19 mouse cellular contexts compared by ENCODE assay signal in genomic region chr3:143147471-143147870, GRCm38 (mm10).
A peak's percentile ranks its signal among the peaks of the same experiment; 100 is the strongest.
DNase-seq lines count a peak whose midpoint lies in the region; ATAC-seq and TF ChIP-seq lines count a peak whose summit lies in the region.
"Had no signal": no experiment of that assay in that cellular context is flagged by ENCODE, and none has a peak within 500 bp of the region (broad histone marks: within the 10 kb centered on the region; RNA-seq: fewer than 3 reads in every experiment).

No protein-coding gene starts in this region.

- no peak overlapping the region for H3K4me2 ChIP-seq in midbrain, embryonic 13.5 days (replicated peaks)
- H3K4me2 ChIP-seq: heart, embryonic 13.5 days; liver, embryonic 11.5 days; lung, embryonic 14.5 days; stomach, embryonic 15.5 days had no signal

- DNase-seq in kidney, adult 9 months: peak; percentile 10
- DNase-seq in kidney, adult 18-20 months: no peak
- DNase-seq in brain, embryonic 14.5 days (ENCODE audit: low read depth): peak; percentile 38
- peak; percentile 32 for DNase-seq in embryonic facial prominence, embryonic 10.5 days (ENCODE audit: low spot score)
- DNase-seq in urinary bladder, postnatal 4 days (ENCODE audit: low spot score in 2 of 2): no peak
- no peak for DNase-seq in adrenal gland, adult 2 months
- DNase-seq in right cerebral cortex, postnatal 10 days (ENCODE audit: low spot score in 2 of 2): no peak
- DNase-seq: cerebellum, adult 18-20 months; heart, postnatal 4 days; left cerebral cortex, postnatal 4 days; lung, embryonic 14.5 days; right cerebral cortex, adult 18-20 months; spleen, adult 18-20 months had no signal

- H3K4me1 ChIP-seq in embryonic facial prominence, embryonic 10.5 days: peaks cover 27% of the 10 kb centered on the region
- no peaks in the 10 kb centered on the region for H3K4me1 ChIP-seq in midbrain, embryonic 13.5 days (replicated peaks)
- H3K4me1 ChIP-seq: heart, embryonic 13.5 days; stomach, embryonic 15.5 days had no signal

- no peaks in the 10 kb centered on the region for H3K9me3 ChIP-seq in embryonic facial prominence, embryonic 10.5 days
- H3K9me3 ChIP-seq in midbrain, embryonic 13.5 days: no peaks in the 10 kb centered on the region
- H3K9me3 ChIP-seq: heart, embryonic 13.5 days; stomach, embryonic 15.5 days had no signal

- WGBS in embryonic facial prominence, embryonic 10.5 days: 44% methylated on average over 8 of the region's 8 CpGs
- WGBS in midbrain, embryonic 13.5 days: 50% methylated on average over 8 of the region's 8 CpGs

- H3K27ac ChIP-seq in embryonic facial prominence, embryonic 10.5 days (replicated peaks): no peak overlapping the region
- H3K27ac ChIP-seq in midbrain, embryonic 13.5 days: no peak overlapping the region
- H3K27ac ChIP-seq: heart, embryonic 13.5 days; stomach, embryonic 15.5 days had no signal

- H3K9ac ChIP-seq in midbrain, embryonic 13.5 days (replicated peaks): no peak overlapping the region
- H3K9ac ChIP-seq: heart, embryonic 13.5 days; lung, embryonic 14.5 days; stomach, embryonic 15.5 days had no signal

- no peak for TF ChIP-seq CTCF in brain, embryonic 14.5 days (IDR thresholded peaks at IDR 0.05; ENCODE audit: borderline replicate concordance, extremely low read depth, insufficient read depth, insufficient read length)

- H3K27me3 ChIP-seq in embryonic facial prominence, embryonic 10.5 days (replicated peaks; ENCODE audit: low read depth, poor library complexity, severe bottlenecking): no peaks in the 10 kb centered on the region
- H3K27me3 ChIP-seq in midbrain, embryonic 13.5 days: no peaks in the 10 kb centered on the region
- H3K27me3 ChIP-seq: heart, embryonic 13.5 days; stomach, embryonic 15.5 days had no signal

- 0 out of 2 replicates have a peak, but pooled peaks have one; percentile 43 for ATAC-seq in midbrain, embryonic 13.5 days
- ATAC-seq: CD4-positive, CD25-positive, alpha-beta regulatory T cell, adult 4 months; intestine, postnatal 0 days had no signal

- H3K4me3 ChIP-seq in embryonic facial prominence, embryonic 10.5 days: no peak overlapping the region
- H3K4me3 ChIP-seq in midbrain, embryonic 13.5 days (replicated peaks): no peak overlapping the region
- H3K4me3 ChIP-seq: heart, embryonic 13.5 days; stomach, embryonic 15.5 days had no signal

- H3K36me3 ChIP-seq in embryonic facial prominence, embryonic 10.5 days (replicated peaks): no peaks in the 10 kb centered on the region
- H3K36me3 ChIP-seq in midbrain, embryonic 13.5 days: no peaks in the 10 kb centered on the region
- H3K36me3 ChIP-seq: heart, embryonic 13.5 days; stomach, embryonic 15.5 days had no signal

- no peak for TF ChIP-seq POLR2A in brain, embryonic 14.5 days (IDR thresholded peaks at IDR 0.05; ENCODE audit: borderline replicate concordance, extremely low read depth, insufficient read depth, insufficient read length, poor library complexity, severe bottlenecking)

Comparison
In these comparisons a context has a peak if more than half of its experiments do, and no peak if none do; other contexts are left out.
1. DNase-seq: peak in kidney, adult 9 months (single experiment), brain, embryonic 14.5 days (single experiment) and embryonic facial prominence, embryonic 10.5 days (single experiment); none in kidney, adult 18-20 months (single experiment), urinary bladder, postnatal 4 days (0 of 2), adrenal gland, adult 2 months (single experiment) and right cerebral cortex, postnatal 10 days (0 of 2).